Mouse (Mus musculus): ENCODE measurements around the gene Gm49450.
"Not testable (repeated sequence)": the region's sequence is repeated elsewhere in the genome, so short reads cannot be mapped to it uniquely, and the experiment has no call there.

Gm49450 gene

DNA sequence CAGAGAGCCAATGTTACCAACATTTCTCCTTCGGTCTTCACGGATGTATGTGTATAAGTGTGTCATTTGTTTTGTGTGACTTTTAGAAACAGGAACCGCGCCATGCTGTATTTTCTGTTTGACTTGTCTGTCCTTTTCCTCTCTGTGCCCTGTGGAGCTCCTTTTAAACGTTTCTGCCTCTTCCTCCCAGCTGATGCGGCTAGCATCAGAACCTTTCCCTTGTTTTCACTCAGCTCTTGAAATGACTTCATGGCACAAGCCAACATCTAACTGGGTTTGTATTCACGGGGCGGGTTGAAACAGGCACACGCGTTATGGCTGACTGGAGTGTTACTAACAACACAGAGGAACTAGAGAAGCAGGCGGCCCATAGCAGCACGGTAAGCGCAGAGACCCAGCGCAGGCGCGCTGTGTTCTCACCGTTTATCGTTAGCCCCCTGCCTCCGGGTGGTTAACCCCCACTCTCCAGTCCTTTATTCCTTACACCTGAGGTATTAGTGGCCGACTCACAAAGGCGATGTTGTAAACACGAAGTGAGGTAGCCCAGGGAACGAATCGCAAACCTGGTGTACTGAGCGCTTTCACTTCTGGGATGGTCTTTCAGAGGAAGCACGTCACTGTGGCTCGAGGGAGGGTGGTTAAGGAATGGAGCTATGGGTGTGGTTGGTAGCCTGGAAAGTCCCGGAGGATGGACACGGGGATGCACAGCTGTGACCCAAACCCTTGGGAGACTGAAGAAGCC, 32.1 kb upstream of the Gm49450 start:
- DNase-seq = peak; percentile 77 to 86

DNA sequence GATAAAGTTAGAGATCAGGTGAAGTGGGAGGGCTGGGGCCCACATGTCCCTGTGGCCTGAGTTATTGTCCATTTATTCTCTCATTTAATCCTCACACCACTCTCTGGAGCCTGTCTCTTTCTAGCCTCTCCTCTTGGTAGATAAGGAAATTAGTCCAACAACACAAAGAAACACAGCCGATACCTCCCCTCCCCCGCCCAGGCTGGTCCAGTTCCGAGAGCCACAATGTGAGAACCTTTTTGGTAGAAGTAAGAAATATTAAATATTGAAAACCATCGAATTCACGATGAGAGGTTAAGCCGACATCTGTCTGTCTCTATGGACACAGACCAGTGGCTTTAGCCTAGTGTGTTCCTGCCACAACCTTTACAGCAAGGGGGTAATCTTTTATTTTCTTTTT, 31.3 kb upstream of the Gm49450 start:
- DNase-seq = peak; percentile 32 to 48

DNA sequence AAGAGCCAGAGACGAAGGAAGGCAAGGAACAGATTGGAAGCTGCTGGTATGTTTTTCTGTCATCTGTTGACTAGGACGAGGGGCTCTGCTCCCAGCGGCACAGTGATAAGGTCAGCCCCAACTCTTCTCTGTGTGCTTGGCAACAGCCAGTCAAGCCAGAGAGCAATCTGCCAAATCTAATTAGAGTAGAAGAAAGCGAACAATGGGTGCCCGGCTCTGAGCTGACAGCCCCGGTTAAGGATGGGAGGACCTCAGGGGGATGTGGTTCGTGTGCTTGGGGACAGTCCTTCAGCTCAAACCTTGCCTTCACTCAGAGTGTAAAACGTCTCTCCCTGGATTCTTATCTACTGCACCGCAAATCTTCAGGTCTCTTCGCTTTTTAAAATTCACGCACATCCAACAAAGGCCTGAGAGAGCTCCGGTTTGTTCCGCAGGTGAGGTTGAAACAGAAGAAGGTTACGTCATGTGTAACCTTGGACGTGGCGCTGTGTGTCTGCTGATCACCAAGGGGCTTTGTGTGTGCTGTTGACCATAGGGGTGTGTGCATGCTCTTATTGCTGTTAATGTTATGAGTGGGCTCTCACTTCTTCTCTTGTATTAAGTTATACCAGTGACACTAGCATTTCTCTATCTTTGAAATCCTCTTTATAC, 30.2 kb upstream of the Gm49450 start:
- no peak for DNase-seq

DNA sequence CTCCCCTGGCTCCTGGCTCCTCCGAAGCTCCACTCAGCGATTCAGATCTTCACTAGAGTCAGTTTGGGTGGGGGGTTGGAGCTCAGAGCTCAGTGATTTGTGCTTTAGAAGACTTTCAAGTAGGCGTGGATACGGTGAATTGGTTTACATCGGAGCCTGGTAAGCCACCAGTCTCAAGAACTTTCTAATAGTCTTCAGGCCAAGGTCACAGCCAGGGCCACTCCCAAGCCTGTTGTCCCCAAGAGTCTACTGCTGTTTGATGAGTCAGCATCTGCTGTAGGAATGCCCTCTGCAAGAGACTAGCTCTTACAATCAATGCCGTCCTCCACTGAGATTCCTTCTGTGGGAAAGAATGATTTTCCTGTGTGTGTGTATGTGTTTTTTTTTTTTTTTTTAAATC, 28.7 kb upstream of the Gm49450 start:
- DNase-seq = no peak

DNA sequence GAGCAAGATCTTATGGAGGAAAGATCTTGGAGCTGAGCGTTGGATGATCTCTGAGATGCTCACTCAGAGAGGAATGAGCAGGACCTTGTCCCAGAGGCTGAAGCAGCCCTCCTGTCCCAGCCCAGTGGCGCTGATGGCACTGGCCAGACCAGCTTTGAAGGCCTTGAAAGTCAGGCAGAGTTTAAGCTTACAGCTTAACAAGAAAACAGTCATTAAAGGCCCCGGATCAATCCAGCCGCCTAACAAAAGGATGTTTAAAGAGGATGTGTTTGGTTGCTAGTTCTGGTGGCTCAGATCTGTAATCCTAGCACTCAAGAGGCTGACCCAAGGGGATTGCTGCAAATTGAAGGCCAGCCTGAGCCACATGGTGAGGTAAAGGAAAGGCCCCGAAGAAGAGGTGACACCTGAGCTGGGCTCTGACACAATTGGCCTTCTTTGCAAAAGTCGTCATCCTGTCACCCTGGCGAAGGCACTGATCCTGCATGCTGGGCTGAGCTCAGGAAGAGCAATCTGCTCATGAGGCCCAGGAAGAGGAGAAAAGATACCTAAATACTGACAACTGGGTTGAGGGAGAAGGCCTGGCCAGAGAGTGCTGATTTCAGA, 26.8 kb upstream of the Gm49450 start:
- DNase-seq = no peak

DNA sequence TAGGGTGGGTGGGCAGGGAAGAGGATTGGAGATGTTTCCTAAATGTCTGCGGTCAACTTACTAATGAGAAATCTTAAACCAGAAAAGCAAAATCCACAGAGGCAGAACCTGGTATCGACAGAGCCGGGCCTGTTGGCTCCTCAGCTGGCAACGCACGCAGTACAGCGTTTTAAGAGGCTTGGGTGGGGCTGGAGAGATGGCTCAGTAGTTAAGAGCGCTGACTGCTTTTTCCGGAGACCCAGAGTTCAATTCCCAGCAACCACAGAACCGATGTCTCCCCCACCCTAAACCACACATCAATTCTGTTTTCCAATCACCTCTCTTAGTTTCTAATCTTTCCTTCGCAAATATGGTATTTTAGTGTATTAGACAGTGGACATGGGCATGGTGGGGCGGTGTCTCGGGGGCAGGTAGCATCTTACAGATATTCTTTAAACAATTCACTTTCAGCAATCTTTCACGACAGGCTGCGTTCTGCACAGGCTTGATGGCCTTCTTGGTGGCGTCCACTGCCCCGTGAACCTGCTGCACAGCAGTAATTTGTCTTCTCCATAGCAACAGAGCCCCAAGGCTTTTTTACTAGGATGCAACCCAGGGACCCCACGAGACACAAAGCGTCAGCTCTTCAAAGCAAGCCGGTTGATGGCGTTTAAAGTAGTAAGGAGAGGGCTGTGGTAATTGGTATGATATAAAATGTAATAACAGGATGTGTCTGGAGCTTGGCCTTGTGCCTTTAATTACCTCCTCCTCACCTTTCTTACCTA, 25.2 kb upstream of the Gm49450 start:
- DNase-seq = no peak

DNA sequence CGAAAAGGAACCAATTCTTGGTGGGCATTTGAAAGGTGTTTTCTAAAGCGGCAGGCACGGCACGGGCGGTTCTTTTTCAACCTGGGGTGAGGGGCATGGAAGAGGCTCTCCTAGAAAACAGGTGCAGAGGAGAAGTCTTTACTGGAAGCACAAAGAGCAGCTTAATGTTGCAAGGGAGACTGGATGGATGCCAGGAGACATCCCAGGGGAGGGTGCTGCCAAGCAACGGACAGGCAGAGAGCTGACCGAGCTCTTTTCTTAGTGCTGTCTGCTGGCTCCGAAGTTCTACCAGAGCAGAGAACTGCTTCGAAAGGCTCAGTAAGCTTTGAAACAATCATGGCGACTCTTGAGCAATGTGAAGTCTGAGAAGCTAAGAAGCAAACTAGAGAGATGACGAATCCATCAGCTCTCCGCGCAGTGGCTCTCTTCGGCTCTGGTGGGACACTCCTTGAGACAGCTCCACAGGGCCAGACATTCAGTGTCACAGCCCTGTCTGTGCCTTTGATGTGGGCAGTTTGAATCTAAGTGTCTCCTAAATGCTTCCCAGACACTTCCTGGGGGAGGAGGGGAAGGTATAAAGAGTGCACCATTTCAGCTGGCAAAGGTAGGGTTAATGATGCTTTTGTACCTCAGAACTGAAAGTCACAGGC, 24.5 kb upstream of the Gm49450 start:
- DNase-seq = peak; percentile 83 to 87

DNA sequence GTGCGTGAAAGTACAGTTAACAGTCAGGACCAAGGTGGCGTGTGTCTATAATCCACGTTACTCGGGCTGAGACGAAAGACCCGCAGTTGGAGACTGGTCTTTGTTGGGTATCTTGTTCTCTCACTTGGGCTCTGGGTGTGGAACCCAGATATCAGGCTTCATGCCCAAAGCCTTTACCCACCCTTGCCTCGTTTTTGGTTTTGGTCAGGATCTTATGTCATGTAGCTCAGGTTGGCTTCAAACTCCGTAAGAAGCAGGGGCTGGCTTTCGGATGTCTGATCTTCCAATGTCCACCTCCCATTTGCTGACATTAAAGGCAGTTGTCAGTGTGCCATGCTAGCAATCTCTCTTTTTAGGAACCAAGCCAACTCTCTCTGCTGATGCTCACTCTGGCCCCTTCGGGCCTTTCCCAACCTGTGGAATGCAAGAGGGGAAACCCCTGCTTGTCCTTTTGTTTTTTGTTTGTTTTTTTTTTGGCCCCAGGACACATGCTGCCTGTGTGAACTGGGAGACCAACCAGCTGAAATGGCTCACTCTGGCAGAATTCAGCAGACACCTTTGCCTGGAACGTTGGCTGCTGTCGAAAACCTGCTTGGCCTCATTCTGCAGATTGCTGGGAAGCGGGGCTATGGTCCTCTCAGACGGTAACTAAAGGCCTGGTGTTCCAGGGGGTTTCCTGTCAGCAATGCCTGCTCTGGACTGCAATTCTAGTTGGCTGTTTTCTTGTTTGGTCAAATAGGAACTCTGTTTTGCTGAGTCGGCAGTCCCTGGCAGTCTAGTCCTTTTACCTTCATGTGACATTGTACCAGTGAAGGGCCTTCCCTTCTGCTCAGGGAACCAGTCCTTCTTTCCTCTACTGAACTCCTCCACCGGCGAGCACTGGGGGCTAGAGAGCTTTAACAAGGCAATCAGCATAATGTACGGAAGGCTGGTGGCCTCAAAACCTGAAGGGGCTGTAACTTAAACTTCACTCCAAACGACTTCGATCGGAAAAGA, 23.7 kb upstream of the Gm49450 start:
- DNase-seq = peak in 1 of 2 experiments; percentile 54

DNA sequence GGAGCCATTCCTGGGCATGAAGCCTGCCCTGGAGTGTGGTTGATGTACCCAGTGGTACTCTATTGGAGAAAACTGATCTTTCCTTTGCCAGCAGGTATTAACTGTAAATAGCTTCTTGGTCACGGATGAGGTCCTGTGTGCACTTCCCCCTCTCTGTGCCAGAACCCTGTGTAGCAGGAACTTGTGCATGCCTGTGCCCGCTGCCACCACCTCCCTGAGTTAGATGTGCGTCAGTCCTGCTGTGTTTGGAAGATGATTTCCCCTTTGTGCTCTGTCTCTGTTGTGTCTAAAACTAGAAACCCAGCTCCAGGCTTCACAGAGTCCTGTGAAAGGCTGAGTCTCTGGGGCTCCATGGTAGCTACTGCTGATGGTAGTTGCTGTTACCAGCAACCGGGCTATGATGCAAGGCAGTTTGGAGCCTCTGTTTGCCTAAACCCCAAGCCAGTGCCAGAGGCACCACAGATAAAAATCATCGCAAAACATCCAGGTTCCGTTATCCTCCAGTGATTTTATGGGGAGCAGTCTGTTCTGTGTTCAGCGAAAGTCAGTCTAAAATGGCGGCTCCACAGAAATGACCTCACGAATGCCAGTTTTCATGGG, 19.8 kb upstream of the Gm49450 start:
- peak in 1 of 2 experiments; percentile 60 for DNase-seq

DNA sequence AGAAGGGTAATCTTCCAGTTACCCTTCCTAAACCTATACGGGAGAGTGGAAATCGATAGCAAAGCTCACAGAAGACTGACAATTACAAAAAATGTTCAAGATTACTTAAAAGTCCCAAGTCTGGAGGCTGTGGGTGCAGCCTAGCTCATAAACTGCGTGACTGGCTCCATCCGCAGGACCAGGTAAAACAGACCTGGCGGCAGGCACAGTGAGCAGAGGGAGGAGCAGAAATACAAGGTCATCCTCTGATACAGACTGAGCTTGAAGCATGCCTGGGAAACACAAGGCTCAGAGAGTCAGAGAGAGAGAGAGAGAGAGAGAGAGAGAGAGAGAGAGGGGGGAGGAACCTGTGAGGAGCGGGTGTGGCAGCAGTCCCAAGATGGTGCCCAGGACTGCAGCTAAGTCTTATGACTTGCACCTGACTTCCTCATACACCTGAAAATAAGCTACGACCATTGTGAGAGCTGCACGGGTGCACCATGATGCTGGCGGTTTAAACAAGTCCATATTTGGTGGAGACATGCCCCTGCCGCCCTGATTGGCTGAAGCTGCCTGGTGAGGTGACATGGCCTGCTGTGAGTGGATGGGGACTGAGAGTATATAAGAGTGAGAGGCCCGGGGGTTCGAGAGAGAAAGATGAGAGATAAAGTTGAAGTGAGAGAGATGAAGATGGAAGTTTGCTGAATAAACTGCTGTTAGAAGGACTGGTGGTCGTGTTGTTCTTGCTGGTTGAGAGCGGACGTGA, 18.4 kb upstream of the Gm49450 start:
- DNase-seq = not testable (repeated sequence)

DNA sequence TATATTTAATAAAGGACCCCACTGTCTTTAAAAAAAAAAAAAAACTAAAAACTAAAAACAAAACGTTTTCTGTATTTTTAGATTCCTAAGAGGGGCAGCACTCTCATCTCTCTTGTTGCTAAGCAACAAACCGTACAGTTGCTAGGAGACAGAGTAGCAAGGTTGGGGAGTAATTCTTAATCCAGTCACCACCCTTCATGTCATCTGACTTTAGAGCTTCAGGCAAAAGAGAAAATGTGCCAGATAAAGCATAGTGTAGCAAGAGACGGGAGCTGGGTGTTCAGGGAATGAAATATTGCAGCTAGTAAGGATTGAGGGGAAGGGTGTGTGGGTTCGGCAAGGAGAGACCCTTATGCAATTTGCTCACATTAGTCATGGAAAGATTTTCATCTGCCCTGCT, 17.8 kb upstream of the Gm49450 start:
- no peak for DNase-seq

DNA sequence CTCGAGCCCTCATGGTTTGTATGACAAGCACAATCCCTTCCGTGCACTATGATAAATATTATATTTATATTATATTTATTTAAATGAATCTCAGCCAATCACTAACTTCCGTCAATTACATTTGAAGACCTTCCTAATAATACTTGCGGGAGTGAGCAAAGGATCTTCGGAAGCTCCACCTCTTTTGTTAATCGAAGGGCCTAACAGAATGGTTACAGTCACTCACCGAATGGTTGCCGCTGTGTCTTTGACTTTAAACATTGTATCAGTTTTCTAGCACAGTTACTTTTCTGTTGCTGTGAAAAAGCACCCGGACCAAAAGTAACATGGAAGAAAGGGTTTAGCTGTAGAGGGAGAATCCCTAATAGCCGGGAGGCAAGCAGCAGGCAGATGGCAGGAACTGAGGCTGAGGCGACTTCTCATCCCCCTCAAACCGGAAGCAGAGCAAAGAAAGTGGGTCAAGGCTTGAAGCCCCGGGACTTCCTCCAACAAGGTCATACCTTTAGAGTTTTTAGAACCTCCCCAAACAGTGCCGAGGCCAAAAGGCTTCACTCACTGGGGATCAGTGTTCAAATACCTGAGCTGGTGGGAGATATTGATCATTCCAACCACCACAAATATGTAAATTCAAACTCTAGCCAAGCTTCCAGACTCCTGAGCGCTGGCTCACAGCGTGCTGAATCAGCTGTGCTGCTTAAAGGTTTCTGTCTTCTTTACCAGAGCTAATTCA, 16.2 kb upstream of the Gm49450 start:
- DNase-seq = peak in 1 of 2 experiments; percentile 32

DNA sequence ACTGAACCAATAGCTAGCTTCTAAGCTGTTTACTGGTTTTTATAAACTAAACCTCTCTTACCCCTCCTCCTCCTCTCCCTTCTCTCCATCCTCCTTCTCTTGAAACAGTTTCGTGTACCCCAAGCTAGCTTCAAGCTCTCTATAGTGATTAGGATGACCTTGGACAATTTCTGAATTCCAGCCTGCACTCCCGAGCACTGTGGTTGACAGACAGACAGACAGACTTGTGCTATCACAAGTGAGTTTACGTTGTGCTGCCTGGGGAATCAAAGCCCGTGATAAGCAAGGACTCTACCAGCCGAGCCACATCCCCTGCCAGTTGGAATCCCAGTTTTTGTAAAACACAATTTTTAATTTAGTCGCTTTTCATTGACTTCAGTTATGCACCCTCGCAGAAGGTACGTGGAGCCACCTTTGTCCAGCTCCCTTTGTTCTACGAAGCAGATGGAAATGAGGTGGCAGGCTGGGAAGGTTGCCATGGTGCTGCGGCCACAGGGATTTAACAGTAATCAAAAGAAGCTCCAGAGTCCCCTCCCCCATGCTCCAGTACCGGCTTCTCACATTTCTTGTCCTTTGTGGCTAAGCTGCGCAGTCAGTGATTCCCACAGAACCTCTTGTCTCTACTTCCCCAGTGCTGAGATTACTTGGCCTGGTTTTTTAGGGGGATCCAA, 15.5 kb upstream of the Gm49450 start:
- peak; percentile 67 to 76 for DNase-seq

DNA sequence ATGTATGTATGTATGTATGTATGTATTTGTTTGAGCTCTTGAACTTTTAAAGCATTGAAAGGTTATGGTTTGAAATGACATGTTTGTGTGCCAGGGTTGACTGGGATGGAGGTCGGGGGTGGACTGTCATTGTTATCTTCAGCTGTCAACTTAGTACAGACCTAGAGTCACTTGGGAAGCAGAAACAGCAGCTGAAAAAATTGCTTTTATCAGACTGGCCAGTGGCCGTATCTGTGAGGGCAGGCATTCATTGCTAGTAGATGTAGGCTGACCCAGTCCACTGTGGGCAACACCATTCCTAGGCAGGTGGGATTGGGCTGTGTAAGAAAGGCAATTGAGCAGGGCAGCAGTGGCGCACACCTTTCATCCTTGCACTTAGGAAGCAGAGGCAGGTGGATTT, 6.2 kb upstream of the Gm49450 start:
- no peak for DNase-seq

DNA sequence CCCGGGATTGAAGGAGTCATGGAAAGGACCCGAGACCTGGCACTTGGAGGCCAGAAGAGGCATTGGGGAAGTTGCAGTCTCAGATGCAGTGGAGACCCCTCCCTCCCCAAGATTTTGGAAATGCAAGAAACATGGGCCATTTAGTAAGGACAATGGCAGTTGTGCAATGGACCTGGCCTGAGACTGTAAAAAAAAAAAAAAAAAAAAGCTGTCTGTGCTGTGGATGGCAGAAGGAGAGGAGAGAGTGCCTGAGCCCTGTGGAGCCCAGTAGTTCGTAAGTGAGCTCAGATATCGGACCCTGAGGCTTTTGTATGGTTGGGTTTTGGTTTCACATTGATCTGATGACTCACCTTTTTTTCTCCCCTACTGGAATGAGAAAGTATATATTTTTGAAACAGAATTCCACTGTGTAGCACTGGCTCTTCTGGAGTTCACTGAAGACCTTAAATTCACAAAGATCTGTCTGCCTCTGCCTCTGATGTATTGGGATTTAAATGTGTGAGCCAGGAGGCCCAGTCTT, 5.6 kb upstream of the Gm49450 start:
- DNase-seq = no peak

DNA sequence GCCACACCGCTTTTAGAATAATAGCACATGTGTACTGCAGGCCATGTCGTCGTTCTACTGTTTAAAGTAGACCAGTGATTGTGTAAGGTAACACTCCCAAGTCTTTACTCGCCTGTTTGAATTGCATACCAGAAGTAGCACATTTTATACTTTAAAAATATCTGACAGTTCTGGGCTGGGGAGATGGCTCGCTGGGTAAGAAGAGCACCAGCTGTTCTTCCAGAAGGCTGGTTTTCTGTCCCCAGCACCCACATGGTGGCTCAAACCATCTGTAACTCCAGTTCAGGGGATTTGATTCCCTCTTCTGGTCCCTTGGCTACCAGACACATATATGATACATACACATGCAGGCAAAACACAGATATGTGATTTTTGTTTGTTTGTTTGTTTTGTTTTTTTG, 4.1 kb upstream of the Gm49450 start:
- no peak for DNase-seq

DNA sequence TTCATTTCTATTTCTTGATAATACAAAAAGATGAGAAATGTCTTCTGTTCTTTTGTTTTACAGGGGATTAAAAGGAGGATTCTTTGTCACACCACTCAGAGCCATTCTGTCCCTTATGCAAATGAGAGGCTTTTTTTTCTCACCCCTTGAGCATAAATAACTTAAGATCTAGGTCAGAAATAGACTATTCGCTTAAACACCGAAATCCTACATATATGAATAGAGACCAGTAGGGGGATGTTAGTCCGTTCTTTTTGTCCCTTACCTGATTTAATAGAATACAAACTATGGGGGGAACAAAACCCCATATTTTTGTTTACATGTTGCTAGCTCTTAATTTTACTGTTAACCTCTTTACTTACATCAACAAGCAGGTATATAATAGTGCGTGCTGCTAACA, 2.6 kb upstream of the Gm49450 start:
- no peak for DNase-seq

DNA sequence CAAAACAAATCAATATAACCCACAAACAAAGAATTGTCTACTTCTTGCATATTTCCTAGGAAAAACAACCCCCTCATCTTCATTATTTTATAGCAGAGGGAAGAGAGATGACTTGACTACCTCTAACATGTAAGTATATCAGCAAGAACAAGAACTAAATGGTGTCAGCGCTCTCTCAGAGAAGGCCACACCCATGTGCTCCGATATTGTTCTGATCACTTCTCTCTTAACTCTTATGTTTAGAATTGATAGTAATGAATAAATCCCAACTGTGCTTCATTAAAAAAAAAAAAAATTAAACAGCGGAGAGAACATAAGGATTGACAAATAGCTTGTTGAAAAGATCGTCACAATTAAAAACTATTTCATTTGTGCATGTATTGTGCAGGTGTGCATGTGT, 2.0 kb upstream of the Gm49450 start:
- DNase-seq = no peak

All from kidney, postnatal 4 days (tissue).